Mouse (Mus musculus) cerebellum, adult 2 months (tissue): Measurements from ENCODE around the gene Gm45808. TPM values are rescaled to one million over a fixed set of nuclear protein-coding genes. Genes with fewer than 3 reads are reported as not detected.

ENCODE experiments used
- DNase-seq, 2 experiments: peaks; one replicate each; pipeline ENCODE4 v3.0.0; 2021
- H3K27ac ChIP-seq: fragments of 200-500 bp; 2 replicates; pipeline ENCODE4 v1.5.1; 2012; ENCODE audit warnings: low read length, control low read depth, inconsistent platforms; ENCODE audit not compliant: insufficient read depth
- H3K27me3 ChIP-seq: fragments of 200-500 bp; 2 replicates; pipeline ENCODE4 v1.6.1; 2012; ENCODE audit warnings: inconsistent platforms, mild to moderate bottlenecking, low read length, moderate library complexity; ENCODE audit not compliant: control insufficient read depth, insufficient read depth
- H3K4me1 ChIP-seq: fragments of 200-500 bp; 2 replicates; pipeline ENCODE4 v1.6.1; 2011; ENCODE audit warnings: low read length; ENCODE audit not compliant: control insufficient read depth, insufficient read depth
- H3K4me3 ChIP-seq: fragments of 200-500 bp; replicated peaks from 2 replicates; pipeline ENCODE3; 2011; ENCODE audit warnings: mild to moderate bottlenecking, low read depth, low read length, control low read depth; ENCODE audit not compliant: insufficient read depth
- CTCF ChIP-seq: fragments of 200-500 bp; IDR thresholded peaks from 2 replicates; pipeline ENCODE4 v1.5.1; 2011; ENCODE audit warnings: low read depth, mild to moderate bottlenecking, control low read depth, low read length, moderate library complexity, borderline replicate concordance; ENCODE audit not compliant: insufficient read depth
- POLR2A ChIP-seq: fragments of 200-500 bp; IDR thresholded peaks from 2 replicates; pipeline ENCODE4 v1.6.1; 2011; ENCODE audit warnings: low read length, control low read depth, borderline replicate concordance; ENCODE audit not compliant: insufficient read depth
- WGBS: fragments of 180-500 bp; shearing (Covaris S2); methylation state at CpG from one replicate; pipeline ENCODE4 v1.1.7; 2018; 5-methylcytosine and 5-hydroxymethylcytosine counted together
- polyA plus RNA-seq: library from polyadenylated mRNA; depleted of rRNA; stranded (reverse); fragments of >200 nt; gene quantifications from 2 replicates; pipeline ENCODE4 v1.2.3, GENCODE M21; 2012; rRNA removed

Gm45808 gene
- polyA plus RNA-seq, 1 experiment: not detected

GRCm38 (mm10) chr7:45417962-45418492 lies 68.6 kb downstream of the Gm45808 start:
- H3K27ac ChIP-seq: no peak overlapping the region
- TF ChIP-seq POLR2A (no peak), CTCF (no peak)
- H3K4me3 ChIP-seq: no peak overlapping the region
- no peak for DNase-seq
- 8% methylated on average over 13 of the region's 13 CpGs for WGBS
- H3K4me1 ChIP-seq: no peaks in the 10 kb centered on the region
- no peaks in the 10 kb centered on the region; the same call in 1 of the 2 replicates for H3K27me3 ChIP-seq

Other genes starting within 250 kb of the Gm45808 start
- gene Cd37, start 247.7 kb downstream of the Gm45808 start, polyA plus RNA-seq: 3.1 and 4.3 TPM in 2 replicates
- 2.6 and 3.1 TPM in 2 replicates for gene Slc6a16, start 245.7 kb downstream of the Gm45808 start, polyA plus RNA-seq
- gene Slc6a21, start 209.3 kb downstream of the Gm45808 start, polyA plus RNA-seq: not detected in 2 replicates
- gene Trpm4, start 153.0 kb downstream of the Gm45808 start, polyA plus RNA-seq: 17.5 and 18.9 TPM in 2 replicates
- gene Hrc, start 151.5 kb downstream of the Gm45808 start, polyA plus RNA-seq: 0.11 and 0.31 TPM in 2 replicates
- 84.3 and 85.9 TPM in 2 replicates for gene Ppfia3, start 119.8 kb downstream of the Gm45808 start, polyA plus RNA-seq
- gene Lin7b, start 116.2 kb downstream of the Gm45808 start, polyA plus RNA-seq: 92.6 and 103 TPM in 2 replicates
- 807 and 849 TPM in 2 replicates for gene Snrnp70, start 91.1 kb downstream of the Gm45808 start, polyA plus RNA-seq
- gene Kcna7, start 81.2 kb downstream of the Gm45808 start, polyA plus RNA-seq: not detected in 2 replicates
- 0.07 and 0.29 TPM in 2 replicates for gene Ntf5, start 73.1 kb downstream of the Gm45808 start, polyA plus RNA-seq
- 0.59 and 1.1 TPM in 2 replicates for gene Lhb, start 66.0 kb downstream of the Gm45808 start, polyA plus RNA-seq
- 24.4 and 24.8 TPM in 2 replicates for gene Gys1, start 52.0 kb downstream of the Gm45808 start, polyA plus RNA-seq
- gene Ruvbl2, start 48.7 kb downstream of the Gm45808 start, polyA plus RNA-seq: 56.8 TPM in 2 replicates
- 463 and 480 TPM in 2 replicates for gene Ftl1, start 26.9 kb downstream of the Gm45808 start, polyA plus RNA-seq
- gene Bax, start 19.9 kb downstream of the Gm45808 start, polyA plus RNA-seq: 102 and 103 TPM in 2 replicates
- gene Tulp2, start 4.9 kb downstream of the Gm45808 start, polyA plus RNA-seq: 0.10 TPM in 1 of 2 replicates, not detected in the other
- gene Dhdh, start 2.0 kb upstream of the Gm45808 start, polyA plus RNA-seq: 4.7 and 5.6 TPM in 2 replicates
- gene Nucb1, start 23.6 kb upstream of the Gm45808 start, polyA plus RNA-seq: 136 and 150 TPM in 2 replicates
- gene Ppp1r15a, start 39.5 kb upstream of the Gm45808 start, polyA plus RNA-seq: 26.7 and 28.5 TPM in 2 replicates
- gene Plekha4, start 39.5 kb upstream of the Gm45808 start, polyA plus RNA-seq: 1.2 and 1.3 TPM in 2 replicates
- 1.3 and 1.9 TPM in 2 replicates for gene Hsd17b14, start 68.1 kb upstream of the Gm45808 start, polyA plus RNA-seq
- gene Bcat2, start 83.3 kb upstream of the Gm45808 start, polyA plus RNA-seq: 21.1 and 24.2 TPM in 2 replicates
- gene Fgf21, start 128.7 kb upstream of the Gm45808 start, polyA plus RNA-seq: not detected in 2 replicates
- 0.07 and 0.08 TPM in 2 replicates for gene Fut1, start 130.5 kb upstream of the Gm45808 start, polyA plus RNA-seq
- gene Izumo1, start 135.0 kb upstream of the Gm45808 start, polyA plus RNA-seq: 0.08 and 0.18 TPM in 2 replicates
- gene Rasip1, start 140.7 kb upstream of the Gm45808 start, polyA plus RNA-seq: 7.6 and 7.7 TPM in 2 replicates
- 7.1 and 9.8 TPM in 2 replicates for gene Mamstr, start 153.2 kb upstream of the Gm45808 start, polyA plus RNA-seq
- 1.4 and 1.7 TPM in 2 replicates for gene Fut2, start 179.6 kb upstream of the Gm45808 start, polyA plus RNA-seq
- gene Ntn5, start 197.2 kb upstream of the Gm45808 start, polyA plus RNA-seq: 0.10 and 0.16 TPM in 2 replicates
- 0.29 and 0.64 TPM in 2 replicates for gene Sec1, start 207.6 kb upstream of the Gm45808 start, polyA plus RNA-seq
- gene Car11, start 213.0 kb upstream of the Gm45808 start, polyA plus RNA-seq: 164 and 166 TPM in 2 replicates
- 222 and 239 TPM in 2 replicates for gene Dbp, start 218.3 kb upstream of the Gm45808 start, polyA plus RNA-seq
- 350 and 359 TPM in 2 replicates for gene Rpl18, start 228.6 kb upstream of the Gm45808 start, polyA plus RNA-seq
- 27.7 and 29.3 TPM in 2 replicates for gene Sphk2, start 231.2 kb upstream of the Gm45808 start, polyA plus RNA-seq
- 0.25 and 0.31 TPM in 2 replicates for gene Fam83e, start 234.4 kb upstream of the Gm45808 start, polyA plus RNA-seq
- not detected in 2 replicates for gene Spaca4, start 239.0 kb upstream of the Gm45808 start, polyA plus RNA-seq